Mouse (Mus musculus) small intestine, adult 2 months (tissue): ENCODE data around the gene Unc80. TPM values are rescaled to one million over a fixed set of nuclear protein-coding genes. Genes with fewer than 3 reads are reported as not detected.
"Not testable (repeated sequence)": the region's sequence is repeated elsewhere in the genome, so short reads cannot be mapped to it uniquely, and the experiment has no call there.

ENCODE experiments used
- H3K27ac ChIP-seq: fragments of 200-500 bp; 2 replicates; pipeline ENCODE4 v1.5.1; 2012; ENCODE audit warnings: low read depth, low read length, control low read depth, inconsistent platforms; ENCODE audit not compliant: insufficient read depth
- H3K27me3 ChIP-seq: fragments of 200-500 bp; 2 replicates; pipeline ENCODE4 v1.6.1; 2012; ENCODE audit warnings: mild to moderate bottlenecking, moderate library complexity, low read length, inconsistent platforms; ENCODE audit not compliant: control insufficient read depth, insufficient read depth
- H3K36me3 ChIP-seq: fragments of 200-500 bp; 2 replicates; pipeline ENCODE4 v1.6.1; 2012; ENCODE audit warnings: mild to moderate bottlenecking, low read length, control low read depth, inconsistent platforms; ENCODE audit not compliant: control insufficient read depth, insufficient read depth
- H3K4me1 ChIP-seq: fragments of 200-500 bp; 2 replicates; pipeline ENCODE4 v1.6.1; 2012; ENCODE audit warnings: low read length, inconsistent platforms, mixed read lengths; ENCODE audit not compliant: control insufficient read depth, insufficient read depth, insufficient read length
- H3K4me3 ChIP-seq: fragments of 200-500 bp; 2 replicates; pipeline ENCODE4 v1.5.1; 2012; ENCODE audit warnings: low read depth, mild to moderate bottlenecking, control low read depth, inconsistent platforms, low read length, moderate library complexity
- CTCF ChIP-seq: fragments of 200-500 bp; IDR thresholded peaks from 2 replicates; pipeline ENCODE4 v1.5.1; 2012; ENCODE audit warnings: low read depth, mild to moderate bottlenecking, control low read depth, inconsistent platforms, low read length, moderate library complexity, mixed read lengths; ENCODE audit not compliant: insufficient replicate concordance, insufficient read length; ENCODE audit errors: extremely low read depth
- POLR2A ChIP-seq: fragments of 200-500 bp; IDR thresholded peaks from 2 replicates; pipeline ENCODE4 v1.6.1; 2012; ENCODE audit warnings: low read depth, mild to moderate bottlenecking, control low read depth, inconsistent platforms, low read length, moderate library complexity
- WGBS: fragments of 180-500 bp; shearing (Covaris S2); methylation state at CpG from one replicate; pipeline ENCODE4 v1.1.7; 2018; 5-methylcytosine and 5-hydroxymethylcytosine counted together
- polyA plus RNA-seq: library from polyadenylated mRNA; depleted of rRNA; stranded (reverse); fragments of >200 nt; gene quantifications from 2 replicates; pipeline ENCODE4 v1.2.3, GENCODE M21; 2012

Unc80 gene
- polyA plus RNA-seq, 1 experiment: 0.19 TPM

GRCm38 (mm10) chr1:66694266-66694665 lies 226.1 kb downstream of the Unc80 start:
- TF ChIP-seq CTCF (no peak), POLR2A (no peak)
- WGBS: 61% methylated on average over 5 of the region's 5 CpGs

DNA sequence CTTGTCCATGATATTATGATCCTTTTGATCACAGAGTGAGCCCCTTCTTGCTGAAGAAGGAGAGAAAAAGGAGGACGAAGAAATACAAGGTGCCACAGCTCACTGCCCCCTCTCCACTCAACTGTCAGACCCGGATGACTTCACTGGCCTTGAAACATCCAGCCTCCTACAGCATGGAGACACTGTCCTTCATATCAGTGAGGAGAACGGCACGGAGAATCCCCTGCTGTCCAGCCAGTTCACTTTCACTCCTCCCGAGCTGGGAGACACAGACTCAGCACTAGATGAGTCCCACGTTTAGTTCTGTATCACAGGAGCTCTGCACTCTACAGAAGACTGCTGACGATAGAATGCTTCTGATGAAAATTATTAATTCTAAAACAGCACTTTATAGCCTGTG lies 227.1 kb downstream of the Unc80 start:
- Histone ChIP-seq H3K27me3 (no peaks in the 10 kb centered on the region), H3K36me3 (no peaks in the 10 kb centered on the region), H3K4me1 (no peaks in the 10 kb centered on the region), H3K27ac (no peak overlapping the region), H3K4me3 (no peak overlapping the region)
- WGBS: 59% methylated on average over 7 of the region's 7 CpGs
- TF ChIP-seq POLR2A (no peak), CTCF (no peak)

More at GRCm38 (mm10) chr1:66694266-66694665, 226.1 kb downstream of the Unc80 start:
- no peak overlapping the region for H3K27ac ChIP-seq
- H3K36me3 ChIP-seq: no peaks in the 10 kb centered on the region
- no peaks in the 10 kb centered on the region for H3K27me3 ChIP-seq
- H3K4me3 ChIP-seq: no peak overlapping the region
- H3K4me1 ChIP-seq: no peaks in the 10 kb centered on the region

GRCm38 (mm10) chr1:66699630-66700029 lies 231.5 kb downstream of the Unc80 start:
- H3K4me3 ChIP-seq, H3K4me1 ChIP-seq, H3K27ac ChIP-seq, H3K36me3 ChIP-seq, H3K27me3 ChIP-seq: not testable (repeated sequence)
- 90% methylated on average over 10 of the region's 10 CpGs for WGBS

GRCm38 (mm10) chr1:66700149-66700692 lies 232.1 kb downstream of the Unc80 start:
- peak overlapping the region; percentile 82 for H3K4me3 ChIP-seq
- WGBS: 23% methylated on average over 5 of the region's 5 CpGs

GRCm38 (mm10) chr1:66700693-66701575 lies 232.8 kb downstream of the Unc80 start, which contains the start of gene Rpe:
Gene Rpe (plus strand): TSS chr1:66700831.
- peak within 1 kb of the TSS; percentile 82 for H3K4me3 ChIP-seq
- H3K36me3 ChIP-seq: peaks cover 3% of the 10 kb centered on the region
- no peaks in the 10 kb centered on the region for H3K27me3 ChIP-seq
- peaks cover 4% of the 10 kb centered on the region; the same call in 1 of the 2 replicates for H3K4me1 ChIP-seq
- TF ChIP-seq CTCF (no peak), POLR2A (peak; percentile 83)
- peak within 1 kb of the TSS; percentile 33 for H3K27ac ChIP-seq
- WGBS: under 1% methylated on average over 73 of the region's 73 CpGs

More at GRCm38 (mm10) chr1:66700149-66700692, 232.1 kb downstream of the Unc80 start:
- Histone ChIP-seq H3K36me3 (peaks cover 3% of the 10 kb centered on the region), H3K4me1 (peaks cover 4% of the 10 kb centered on the region; the same call in 1 of the 2 replicates), H3K27ac (no peak overlapping the region), H3K27me3 (no peaks in the 10 kb centered on the region)
- TF ChIP-seq POLR2A (no peak), CTCF (no peak)

DNA sequence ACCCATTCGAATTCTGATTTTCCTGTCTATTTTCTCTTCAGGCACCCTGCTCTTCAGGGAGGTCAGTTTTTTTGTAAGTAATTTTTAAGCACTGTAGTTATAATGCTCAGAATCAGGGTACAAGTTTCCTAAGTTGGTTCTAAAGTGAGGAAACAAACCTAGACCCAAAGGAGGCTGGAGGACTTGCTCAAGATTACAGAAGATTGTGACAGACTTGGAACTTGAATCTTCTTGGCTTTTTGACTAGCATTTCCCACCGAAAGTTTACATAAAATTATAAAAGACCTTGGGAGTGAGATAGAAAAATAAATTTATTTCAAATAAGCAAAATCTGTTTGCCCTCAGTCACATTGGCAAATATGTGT lies 233.4 kb downstream of the Unc80 start:
- 14% methylated on average over 2 of the region's 2 CpGs for WGBS
- TF ChIP-seq POLR2A (no peak), CTCF (no peak)
- Histone ChIP-seq H3K36me3 (peaks cover 4% of the 10 kb centered on the region), H3K4me3 (peak overlapping the region; percentile 82; the same call in 1 of the 2 replicates), H3K27me3 (no peaks in the 10 kb centered on the region), H3K4me1 (peaks cover 4% of the 10 kb centered on the region; the same call in 1 of the 2 replicates), H3K27ac (peak overlapping the region; percentile 33; the same call in 1 of the 2 replicates)

- Histone ChIP-seq H3K4me1 (peaks cover 4% of the 10 kb centered on the region; the same call in 1 of the 2 replicates), H3K4me3 (no peak overlapping the region), H3K27me3 (no peaks in the 10 kb centered on the region), H3K27ac (no peak overlapping the region), H3K36me3 (peaks cover 11% of the 10 kb centered on the region)
- 50% methylated on average over 4 of the region's 4 CpGs for WGBS
- TF ChIP-seq POLR2A (no peak), CTCF (no peak)
Measured at GRCm38 (mm10) chr1:66702623-66703345, 234.6 kb downstream of the Unc80 start.
